Mouse (Mus musculus): ENCODE measurements at regions not wholly inside any gene's neighbourhood (a gene's known extent, or its start where the extent isn't known, plus 50 kb on each side); places are given as distances from the start of the nearest gene placed in this dataset.

DNA sequence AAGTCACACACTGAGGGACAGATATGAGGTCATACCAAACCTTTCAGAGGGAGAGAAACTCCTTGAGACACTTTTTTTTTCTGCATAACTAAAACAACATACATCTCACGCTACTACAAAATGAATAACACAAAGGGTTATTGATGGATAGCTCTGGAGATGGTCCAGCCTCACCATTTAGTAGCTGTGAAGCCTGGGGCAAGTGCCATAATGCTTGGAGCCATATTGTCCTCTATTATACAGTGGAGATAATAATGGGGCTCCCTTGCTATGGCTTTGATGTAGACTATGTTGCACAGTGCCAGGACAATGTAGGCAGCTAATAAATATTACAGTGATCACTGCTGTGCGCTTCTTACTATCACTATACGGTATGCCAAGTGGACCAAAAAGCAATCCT is 168.3 kb downstream of the Nedd1 start:
- Histone ChIP-seq H3K4me1 (ENCODE audit: control insufficient read depth, insufficient read depth, low read length) (no peaks in the 10 kb centered on the region), H3K27ac (ENCODE audit: insufficient read depth, low read length) (no peak overlapping the region), H3K27me3 (ENCODE audit: control insufficient read depth, insufficient read depth, low read length) (no peaks in the 10 kb centered on the region), H3K4me3 (replicated peaks; ENCODE audit: insufficient read depth, low read depth, low read length) (no peak overlapping the region)
- 81% methylated on average over 3 of the region's 3 CpGs for WGBS
- TF ChIP-seq CTCF (IDR thresholded peaks at IDR 0.05; ENCODE audit: borderline replicate concordance, insufficient read depth, low read depth, low read length), result no peak
- TF ChIP-seq POLR2A (IDR thresholded peaks at IDR 0.05; ENCODE audit: borderline replicate concordance, insufficient read depth, low read length), result no peak
- DNase-seq, result no peak

DNA sequence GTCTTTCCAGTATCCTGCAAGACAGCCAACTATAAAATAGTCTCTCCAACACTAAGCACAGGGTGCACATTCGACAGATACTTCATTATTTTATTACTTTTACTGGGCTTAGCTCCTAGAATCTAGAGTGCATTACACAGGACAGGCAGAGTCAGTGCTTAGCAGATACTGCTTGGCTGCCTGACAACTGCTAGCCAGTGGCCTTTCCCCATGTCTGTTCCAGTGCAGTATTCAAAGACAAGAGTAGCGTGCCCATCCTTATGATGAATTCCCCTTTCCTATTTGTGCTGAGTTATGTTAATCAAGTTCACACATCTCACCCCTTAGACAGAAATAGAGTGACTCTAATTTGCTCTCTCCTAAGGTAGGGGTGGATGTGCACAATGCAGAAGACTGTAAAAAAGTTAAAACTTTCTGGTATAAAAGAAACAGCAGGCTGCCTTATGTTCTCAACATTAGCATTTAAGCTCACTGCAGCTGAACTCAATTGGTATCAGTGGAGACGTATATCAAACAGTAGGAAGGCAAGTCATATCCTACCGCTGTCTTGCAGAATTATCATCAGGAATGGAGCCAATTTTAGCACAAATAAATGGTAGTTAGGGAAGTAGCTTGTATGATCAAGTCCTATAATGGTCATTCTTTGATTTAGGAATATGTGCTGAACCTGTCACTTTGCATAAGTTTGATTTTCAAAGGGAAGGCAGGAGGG is 173.2 kb downstream of the Nedd1 start:
- H3K4me3 ChIP-seq (replicated peaks; ENCODE audit: insufficient read depth, low read depth, low read length), result no peak overlapping the region
- H3K27me3 ChIP-seq (ENCODE audit: control insufficient read depth, insufficient read depth, low read length), result no peaks in the 10 kb centered on the region
- no peak overlapping the region for H3K27ac ChIP-seq (ENCODE audit: insufficient read depth, low read length)
- TF ChIP-seq CTCF (IDR thresholded peaks at IDR 0.05; ENCODE audit: borderline replicate concordance, insufficient read depth, low read depth, low read length) (no peak), POLR2A (IDR thresholded peaks at IDR 0.05; ENCODE audit: borderline replicate concordance, insufficient read depth, low read length) (no peak)
- WGBS, result 29% methylated on average over 4 of the region's 4 CpGs
- no peaks in the 10 kb centered on the region for H3K4me1 ChIP-seq (ENCODE audit: control insufficient read depth, insufficient read depth, low read length)
- no peak for DNase-seq

DNA sequence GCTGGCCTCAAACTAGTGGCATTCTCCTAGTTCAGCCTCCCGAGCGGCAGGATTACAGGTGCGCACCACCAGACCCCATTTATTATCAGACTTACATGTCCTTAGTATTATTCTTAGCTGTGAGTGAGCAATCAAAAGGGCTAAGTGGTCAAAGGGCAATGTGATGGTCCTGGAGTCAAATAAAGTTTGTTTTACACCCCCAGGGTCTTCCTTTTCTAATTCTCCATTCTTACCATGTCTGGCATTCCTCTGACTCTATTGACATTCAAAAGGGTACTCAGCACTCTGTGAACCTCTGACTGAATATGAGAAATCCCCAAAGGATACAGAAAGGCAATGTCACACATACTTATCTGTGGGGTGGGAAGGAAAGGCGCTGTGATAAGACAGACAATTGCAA is 183.8 kb downstream of the Nedd1 start:
- Histone ChIP-seq H3K27me3 (ENCODE audit: control insufficient read depth, insufficient read depth, low read length) (no peaks in the 10 kb centered on the region; the same call in 1 of the 2 replicates), H3K4me1 (ENCODE audit: control insufficient read depth, insufficient read depth, low read length) (no peaks in the 10 kb centered on the region), H3K4me3 (replicated peaks; ENCODE audit: insufficient read depth, low read depth, low read length) (no peak overlapping the region), H3K27ac (ENCODE audit: insufficient read depth, low read length) (no peak overlapping the region)
- DNase-seq, result no peak
- no peak for TF ChIP-seq POLR2A (IDR thresholded peaks at IDR 0.05; ENCODE audit: borderline replicate concordance, insufficient read depth, low read length)
- TF ChIP-seq CTCF (IDR thresholded peaks at IDR 0.05; ENCODE audit: borderline replicate concordance, insufficient read depth, low read depth, low read length), result no peak
- 92% methylated on average over 4 of the region's 4 CpGs for WGBS

DNA sequence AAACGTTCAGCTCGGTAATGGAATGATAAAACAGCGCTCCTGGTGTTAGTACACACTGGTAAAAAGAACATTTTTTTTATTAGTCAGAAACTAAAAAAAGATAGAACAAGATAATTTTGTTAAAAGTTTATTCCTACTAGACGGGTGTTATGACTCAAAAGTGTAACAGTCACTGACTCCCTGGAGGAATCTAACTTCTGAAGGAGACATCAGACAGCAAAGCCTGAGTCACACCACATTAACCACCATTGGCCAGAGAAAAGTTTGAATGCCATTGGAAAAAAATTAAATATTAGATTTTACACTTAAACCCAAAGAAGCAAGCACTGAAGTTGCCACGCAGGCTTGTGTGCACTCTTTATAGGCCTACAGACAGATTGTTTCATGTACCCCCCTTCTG is 205.3 kb downstream of the Nedd1 start:
- WGBS, result 75% methylated on average over 5 of the region's 5 CpGs
- DNase-seq, result no peak
- no peaks in the 10 kb centered on the region for H3K27me3 ChIP-seq (ENCODE audit: control insufficient read depth, insufficient read depth, low read length)
- no peaks in the 10 kb centered on the region for H3K4me1 ChIP-seq (ENCODE audit: control insufficient read depth, insufficient read depth, low read length)
- H3K27ac ChIP-seq (ENCODE audit: insufficient read depth, low read length), result no peak overlapping the region
- no peak overlapping the region for H3K4me3 ChIP-seq (replicated peaks; ENCODE audit: insufficient read depth, low read depth, low read length)
- TF ChIP-seq POLR2A (IDR thresholded peaks at IDR 0.05; ENCODE audit: borderline replicate concordance, insufficient read depth, low read length) (no peak), CTCF (IDR thresholded peaks at IDR 0.05; ENCODE audit: borderline replicate concordance, insufficient read depth, low read depth, low read length) (no peak)

DNA sequence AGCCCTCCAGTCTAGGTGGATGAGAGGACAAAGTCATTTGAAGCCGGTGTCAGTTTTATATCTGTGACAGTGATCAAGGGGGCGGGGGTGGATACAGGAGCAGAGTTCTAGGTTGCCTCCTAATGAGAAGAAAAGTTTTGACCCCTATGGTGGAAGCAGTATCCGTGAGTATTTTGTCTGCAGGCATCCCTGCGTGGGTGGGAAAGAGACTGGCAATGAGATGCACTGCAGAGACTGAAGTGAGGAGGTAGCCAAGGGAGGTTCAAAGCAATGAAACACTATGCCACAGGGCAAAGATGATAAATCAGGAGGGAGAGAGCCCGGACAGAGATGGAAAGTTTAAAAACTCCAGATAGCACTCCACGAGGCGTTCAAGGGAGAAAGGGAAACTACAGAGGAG is 210.5 kb downstream of the Nedd1 start:
- WGBS, result 76% methylated on average over 7 of the region's 7 CpGs
- Histone ChIP-seq H3K27me3 (ENCODE audit: control insufficient read depth, insufficient read depth, low read length) (no peaks in the 10 kb centered on the region), H3K27ac (ENCODE audit: insufficient read depth, low read length) (no peak overlapping the region), H3K4me1 (ENCODE audit: control insufficient read depth, insufficient read depth, low read length) (no peaks in the 10 kb centered on the region), H3K4me3 (replicated peaks; ENCODE audit: insufficient read depth, low read depth, low read length) (no peak overlapping the region)
- TF ChIP-seq POLR2A (IDR thresholded peaks at IDR 0.05; ENCODE audit: borderline replicate concordance, insufficient read depth, low read length) (no peak), CTCF (IDR thresholded peaks at IDR 0.05; ENCODE audit: borderline replicate concordance, insufficient read depth, low read depth, low read length) (no peak)
- no peak for DNase-seq

DNA sequence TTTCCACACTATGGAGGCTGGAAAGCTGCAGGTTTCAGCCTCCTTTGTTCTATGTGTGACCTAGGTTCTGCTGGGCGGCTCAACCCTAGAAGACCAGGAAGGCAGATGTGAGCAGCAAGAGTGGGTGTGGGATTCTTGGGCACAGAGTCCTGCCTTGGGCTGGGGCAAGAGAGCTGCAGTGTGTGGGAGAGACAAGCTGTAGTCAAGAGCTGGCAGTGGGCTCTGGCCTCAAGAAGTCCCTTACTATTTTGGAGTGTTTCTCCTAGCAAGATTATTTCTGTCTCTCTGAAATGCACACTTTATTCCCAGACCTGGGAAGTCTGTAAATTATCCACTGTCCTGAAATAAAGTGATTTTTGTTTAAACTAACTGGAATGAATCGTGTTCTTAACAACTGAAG is 211.5 kb downstream of the Nedd1 start:
- Histone ChIP-seq H3K4me1 (ENCODE audit: control insufficient read depth, insufficient read depth, low read length) (no peaks in the 10 kb centered on the region), H3K27ac (ENCODE audit: insufficient read depth, low read length) (no peak overlapping the region), H3K4me3 (replicated peaks; ENCODE audit: insufficient read depth, low read depth, low read length) (no peak overlapping the region), H3K27me3 (ENCODE audit: control insufficient read depth, insufficient read depth, low read length) (no peaks in the 10 kb centered on the region)
- WGBS, result 92% methylated on average over 2 of the region's 2 CpGs
- TF ChIP-seq POLR2A (IDR thresholded peaks at IDR 0.05; ENCODE audit: borderline replicate concordance, insufficient read depth, low read length) (no peak), CTCF (IDR thresholded peaks at IDR 0.05; ENCODE audit: borderline replicate concordance, insufficient read depth, low read depth, low read length) (no peak)
- DNase-seq, result no peak

DNA sequence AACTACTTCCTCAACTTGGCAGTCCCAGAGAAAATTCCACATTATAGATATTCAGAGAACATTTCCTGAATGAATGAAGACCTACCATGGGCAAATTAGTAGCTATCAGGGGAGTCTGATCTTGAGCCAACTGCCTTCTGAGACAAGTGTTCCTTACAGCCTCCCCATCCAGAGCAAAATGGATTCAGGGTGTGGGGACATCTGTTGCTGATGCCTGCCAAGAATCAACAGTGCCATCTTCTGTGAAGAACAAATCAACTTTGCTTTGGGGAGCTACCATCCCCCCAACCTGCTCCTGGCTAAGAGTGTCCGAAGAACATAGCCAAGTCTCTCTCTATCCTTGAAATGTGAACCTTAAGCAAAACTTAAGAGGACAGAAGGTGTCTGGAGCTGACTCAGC is 217.9 kb downstream of the Nedd1 start:
- WGBS, result 8% methylated on average over 1 of the region's 1 CpGs
- DNase-seq, result peak; percentile 7 to 18
- no peak overlapping the region for H3K27ac ChIP-seq (ENCODE audit: insufficient read depth, low read length)
- H3K27me3 ChIP-seq (ENCODE audit: control insufficient read depth, insufficient read depth, low read length), result no peaks in the 10 kb centered on the region; the same call in 1 of the 2 replicates
- TF ChIP-seq POLR2A (IDR thresholded peaks at IDR 0.05; ENCODE audit: borderline replicate concordance, insufficient read depth, low read length) (no peak), CTCF (IDR thresholded peaks at IDR 0.05; ENCODE audit: borderline replicate concordance, insufficient read depth, low read depth, low read length) (no peak)
- H3K4me3 ChIP-seq (replicated peaks; ENCODE audit: insufficient read depth, low read depth, low read length), result no peak overlapping the region
- no peaks in the 10 kb centered on the region for H3K4me1 ChIP-seq (ENCODE audit: control insufficient read depth, insufficient read depth, low read length)

DNA sequence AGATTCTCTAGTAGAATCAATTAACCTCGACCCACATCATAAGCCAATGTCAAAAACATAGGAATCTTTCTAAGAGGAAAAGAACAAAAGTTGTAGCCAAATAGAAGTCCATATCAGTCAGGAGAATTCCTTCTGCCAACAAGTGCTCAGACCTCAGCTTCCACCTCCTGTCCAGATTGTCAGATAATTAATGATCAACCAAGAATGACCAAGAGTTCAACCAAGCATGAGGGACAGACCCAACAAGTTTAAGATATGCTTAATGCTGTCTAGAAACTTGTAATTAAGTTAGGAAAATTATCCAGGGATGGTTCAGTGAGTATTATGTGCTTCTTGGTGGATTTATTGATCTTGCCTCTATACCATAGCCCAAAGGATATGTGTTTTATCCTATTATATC is 238.6 kb downstream of the Nedd1 start:
- Histone ChIP-seq H3K4me3 (replicated peaks; ENCODE audit: insufficient read depth, low read depth, low read length) (no peak overlapping the region), H3K27ac (ENCODE audit: insufficient read depth, low read length) (no peak overlapping the region), H3K4me1 (ENCODE audit: control insufficient read depth, insufficient read depth, low read length) (no peaks in the 10 kb centered on the region), H3K27me3 (ENCODE audit: control insufficient read depth, insufficient read depth, low read length) (no peaks in the 10 kb centered on the region)
- no peak for TF ChIP-seq POLR2A (IDR thresholded peaks at IDR 0.05; ENCODE audit: borderline replicate concordance, insufficient read depth, low read length)
- no peak for TF ChIP-seq CTCF (IDR thresholded peaks at IDR 0.05; ENCODE audit: borderline replicate concordance, insufficient read depth, low read depth, low read length)
- DNase-seq, result no peak
- 65% methylated on average over 1 of the region's 1 CpGs for WGBS
